Mouse (Mus musculus): ENCODE results near the gene Cpxm1. TPM values are rescaled to one million over a fixed set of nuclear protein-coding genes. Genes with fewer than 3 reads are reported as not detected.

The Cpxm1 gene
- total RNA-seq, 1 experiment from 2014 or later, result 4.8 TPM

- ATAC-seq (replicated peaks; ENCODE audit: low read depth, poor library complexity, severe bottlenecking), result no peak
Measured at GRCm38 (mm10) chr2:130351758-130352339, 45.5 kb downstream of the Cpxm1 start.

- ATAC-seq (replicated peaks; ENCODE audit: low read depth, poor library complexity, severe bottlenecking), result no peak
Measured at GRCm38 (mm10) chr2:130350376-130350775, 47.0 kb downstream of the Cpxm1 start.

DNA sequence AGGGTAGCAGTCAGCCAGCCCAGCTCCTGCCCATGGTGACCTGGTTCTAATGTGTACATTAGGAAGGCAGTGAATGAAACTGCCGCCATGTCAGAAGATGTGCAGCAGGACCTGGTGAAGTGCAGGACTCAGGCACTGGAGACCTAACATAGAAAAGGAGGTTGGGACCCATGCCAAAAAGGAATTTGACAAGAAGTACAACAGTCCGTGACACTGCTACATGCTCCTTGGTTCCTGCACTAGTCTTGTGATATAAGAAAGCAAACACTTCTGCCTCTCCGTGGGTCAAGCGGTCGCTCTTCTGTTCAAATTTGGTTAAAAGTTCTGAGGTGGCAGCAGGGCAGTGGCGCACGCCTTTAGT is 56.2 kb downstream of the Cpxm1 start:
- no peak for ATAC-seq (replicated peaks; ENCODE audit: low read depth, poor library complexity, severe bottlenecking)

Other genes with a start within 250 kb of the Cpxm1 start
- 206 and 212 TPM in 2 replicates for gene Snrpb, start 218.2 kb downstream of the Cpxm1 start, total RNA-seq (2017)
- gene Tmc2, start 202.4 kb downstream of the Cpxm1 start, total RNA-seq (2017), result not detected in 2 replicates
- 557 and 630 TPM in 2 replicates for gene Nop56, start 123.1 kb downstream of the Cpxm1 start, total RNA-seq (2017)
- 110 and 134 TPM in 2 replicates for gene Idh3b, start 113.0 kb downstream of the Cpxm1 start, total RNA-seq (2017)
- gene Ebf4, start 102.4 kb downstream of the Cpxm1 start, total RNA-seq (2017), result not detected in 2 replicates
- not detected in 2 replicates for gene Gm28372, start 7.7 kb upstream of the Cpxm1 start, total RNA-seq (2017)
- not detected in 2 replicates for gene 1700020A23Rik, start 7.7 kb upstream of the Cpxm1 start, total RNA-seq (2017)
- gene Tmem239, start 8.9 kb upstream of the Cpxm1 start, total RNA-seq (2017), result not detected in 2 replicates
- gene Vps16, start 26.8 kb upstream of the Cpxm1 start, total RNA-seq (2017), result 111 and 115 TPM in 2 replicates
- gene Pced1a, start 27.1 kb upstream of the Cpxm1 start, total RNA-seq (2017), result 9.0 and 14.7 TPM in 2 replicates
- gene Ptpra, start 52.7 kb upstream of the Cpxm1 start, total RNA-seq (2017), result 88.0 and 117 TPM in 2 replicates
- gene Mrps26, start 166.2 kb upstream of the Cpxm1 start, total RNA-seq (2017), result 52.1 and 53.8 TPM in 2 replicates
- gene Oxt, start 178.6 kb upstream of the Cpxm1 start, total RNA-seq (2017), result not detected in 2 replicates
- not detected in 2 replicates for gene Avp, start 185.0 kb upstream of the Cpxm1 start, total RNA-seq (2017)
- gene Fastkd5, start 232.5 kb upstream of the Cpxm1 start, total RNA-seq (2017), result 19.1 and 22.8 TPM in 2 replicates
- 6.3 and 7.3 TPM in 2 replicates for gene Ubox5, start 232.5 kb upstream of the Cpxm1 start, total RNA-seq (2017)
- 0.44 and 0.73 TPM in 2 replicates for gene Lzts3, start 245.2 kb upstream of the Cpxm1 start, total RNA-seq (2017)